Mouse (Mus musculus): ENCODE data around the gene Shank2. TPM values are rescaled to one million over a fixed set of nuclear protein-coding genes. Genes with fewer than 3 reads are reported as not detected.

Gene Shank2
- polyA plus RNA-seq, 1 experiment, result 0.70 TPM

DNA sequence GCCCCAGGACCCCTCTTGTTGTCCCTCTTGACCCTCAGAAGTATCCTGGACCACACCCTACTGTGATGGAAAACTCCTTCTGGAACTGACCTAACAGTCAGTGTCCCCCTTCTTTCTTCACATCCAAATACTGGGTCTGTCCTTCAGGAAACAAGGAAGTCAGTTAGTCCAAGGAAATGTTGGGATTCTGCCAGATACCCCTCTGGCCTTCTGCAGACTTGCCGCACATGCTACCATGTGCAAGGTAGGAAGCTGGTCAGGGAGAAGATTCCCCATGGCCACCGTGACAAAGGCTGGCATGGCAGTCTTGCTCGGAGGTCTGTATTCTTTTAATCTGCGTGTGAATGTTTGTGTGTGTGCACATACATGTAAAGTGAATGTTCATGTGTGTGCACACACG, 337.0 kb downstream of the Shank2 start:
- no peak overlapping the region for H3K4me3 ChIP-seq (ENCODE audit: insufficient read depth, poor library complexity, severe bottlenecking)
- H3K27me3 ChIP-seq (ENCODE audit: control insufficient read depth, insufficient read depth, insufficient read length), result no peaks in the 10 kb centered on the region
- H3K79me2 ChIP-seq (ENCODE audit: control insufficient read depth, insufficient read depth), result no peaks in the 10 kb centered on the region
- TF ChIP-seq MYOG (IDR thresholded peaks at IDR 0.05; ENCODE audit: control insufficient read depth, extremely low read depth, insufficient read length) (no peak), CEBPB (IDR thresholded peaks at IDR 0.05; ENCODE audit: low read depth) (no peak), FOSL1 (IDR thresholded peaks at IDR 0.05; ENCODE audit: insufficient read depth, low read length, poor library complexity, severe bottlenecking) (no peak), USF1 (IDR thresholded peaks at IDR 0.05; ENCODE audit: low read depth) (no peak), CTCF (IDR thresholded peaks at IDR 0.05; ENCODE audit: control insufficient read depth, insufficient read depth, insufficient read length) (no peak), MYOD1 (IDR thresholded peaks at IDR 0.05; ENCODE audit: control insufficient read depth, insufficient read length, low read depth) (no peak), MAX (IDR thresholded peaks at IDR 0.05) (no peak)
- H3ac ChIP-seq (ENCODE audit: control insufficient read depth, insufficient read length, low read depth), result no peak overlapping the region
- H3K36me3 ChIP-seq (ENCODE audit: control insufficient read depth, insufficient read depth), result no peaks in the 10 kb centered on the region
- no peaks in the 10 kb centered on the region for H3K79me3 ChIP-seq (ENCODE audit: low read depth)

DNA sequence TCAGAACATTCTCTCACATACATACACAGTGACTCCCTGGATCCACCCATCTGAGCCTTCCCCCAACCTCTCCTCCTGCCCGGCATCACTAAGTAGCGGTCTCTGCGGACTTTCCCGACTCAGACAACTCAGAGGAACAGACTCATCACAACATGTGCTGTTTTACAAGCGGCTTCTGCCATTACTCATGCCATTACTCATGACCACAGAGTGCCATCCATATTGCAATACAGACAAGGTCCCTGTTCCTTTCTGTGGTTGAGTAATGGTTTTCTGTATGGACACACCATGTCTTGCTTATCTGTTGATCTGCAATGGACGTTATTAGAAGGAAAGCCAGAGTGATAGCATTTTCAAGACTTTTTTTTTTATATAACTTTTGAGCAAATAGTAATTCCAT, 338.6 kb downstream of the Shank2 start:
- peak; percentile 92 for TF ChIP-seq CEBPB (IDR thresholded peaks at IDR 0.05; ENCODE audit: low read depth)
- TF ChIP-seq MYOD1 (IDR thresholded peaks at IDR 0.05; ENCODE audit: control insufficient read depth, insufficient read length, low read depth), result peak; percentile 74
- TF ChIP-seq MYOG (IDR thresholded peaks at IDR 0.05; ENCODE audit: control insufficient read depth, extremely low read depth, insufficient read length), result no peak
- TF ChIP-seq FOSL1 (IDR thresholded peaks at IDR 0.05; ENCODE audit: insufficient read depth, low read length, poor library complexity, severe bottlenecking), result peak; percentile 86
- TF ChIP-seq USF1 (IDR thresholded peaks at IDR 0.05; ENCODE audit: low read depth), result no peak
- TF ChIP-seq MAX (IDR thresholded peaks at IDR 0.05), result peak; percentile 83
- Histone ChIP-seq H3K79me3 (ENCODE audit: low read depth) (no peaks in the 10 kb centered on the region), H3K79me2 (ENCODE audit: control insufficient read depth, insufficient read depth) (no peaks in the 10 kb centered on the region)

DNA sequence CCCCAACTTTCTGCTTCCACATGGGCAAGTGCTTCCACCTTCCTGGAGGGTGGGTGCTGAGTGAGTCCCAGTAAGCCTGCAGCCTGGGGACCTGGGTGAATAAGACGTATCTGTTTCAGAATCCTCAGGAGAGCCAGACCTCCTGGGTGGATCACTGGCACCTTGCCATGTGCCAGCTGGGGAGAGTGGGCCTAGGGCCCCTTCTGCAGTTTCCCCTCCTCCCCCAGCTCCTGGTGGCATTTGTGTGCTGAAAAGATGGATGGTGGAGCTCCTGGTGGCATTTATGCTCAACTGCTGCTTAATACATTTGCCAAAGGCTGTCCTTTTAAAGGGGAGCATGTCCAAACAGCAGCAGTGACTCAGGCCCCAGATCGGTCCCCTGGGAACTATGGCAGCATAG, 364.4 kb downstream of the Shank2 start:
- no peaks in the 10 kb centered on the region for H3K79me3 ChIP-seq (ENCODE audit: low read depth)

More for the DNA sequence above, 338.6 kb downstream of the Shank2 start:
- H3ac ChIP-seq (ENCODE audit: control insufficient read depth, insufficient read length, low read depth), result no peak overlapping the region
- no peaks in the 10 kb centered on the region for H3K36me3 ChIP-seq (ENCODE audit: control insufficient read depth, insufficient read depth)
- H3K4me3 ChIP-seq (ENCODE audit: insufficient read depth, poor library complexity, severe bottlenecking), result no peak overlapping the region
- no peaks in the 10 kb centered on the region for H3K27me3 ChIP-seq (ENCODE audit: control insufficient read depth, insufficient read depth, insufficient read length)

DNA sequence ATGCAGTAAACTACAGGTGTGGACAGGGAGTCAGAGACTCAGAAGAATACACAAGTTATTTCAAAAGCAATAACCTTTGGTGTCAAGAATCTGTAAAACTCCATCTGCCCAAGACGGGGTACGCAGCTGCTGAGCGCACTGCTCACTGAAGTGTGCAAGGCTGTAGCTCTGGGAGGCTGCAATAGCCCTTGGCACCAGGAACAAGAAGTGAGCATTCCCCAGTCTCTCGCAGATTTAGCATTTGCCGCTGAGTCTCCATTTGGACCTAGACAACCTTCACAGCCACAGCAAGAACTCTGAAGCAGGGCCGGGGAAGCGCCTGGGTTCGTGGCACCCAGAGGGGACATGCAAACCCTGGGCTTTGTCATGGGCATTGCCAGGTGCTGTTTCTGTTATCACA, 371.3 kb downstream of the Shank2 start:
- Histone ChIP-seq H3ac (ENCODE audit: control insufficient read depth, insufficient read length, low read depth) (no peak overlapping the region), H3K79me2 (ENCODE audit: control insufficient read depth, insufficient read depth) (no peaks in the 10 kb centered on the region), H3K4me3 (ENCODE audit: insufficient read depth, poor library complexity, severe bottlenecking) (no peak overlapping the region), H3K79me3 (ENCODE audit: low read depth) (no peaks in the 10 kb centered on the region), H3K27me3 (ENCODE audit: control insufficient read depth, insufficient read depth, insufficient read length) (no peaks in the 10 kb centered on the region), H3K36me3 (ENCODE audit: control insufficient read depth, insufficient read depth) (no peaks in the 10 kb centered on the region)
- TF ChIP-seq MYOG (IDR thresholded peaks at IDR 0.05; ENCODE audit: control insufficient read depth, extremely low read depth, insufficient read length) (no peak), MYOD1 (IDR thresholded peaks at IDR 0.05; ENCODE audit: control insufficient read depth, insufficient read length, low read depth) (no peak), CEBPB (IDR thresholded peaks at IDR 0.05; ENCODE audit: low read depth) (no peak), USF1 (IDR thresholded peaks at IDR 0.05; ENCODE audit: low read depth) (no peak), CTCF (IDR thresholded peaks at IDR 0.05; ENCODE audit: control insufficient read depth, insufficient read depth, insufficient read length) (no peak), MAX (IDR thresholded peaks at IDR 0.05) (no peak), FOSL1 (IDR thresholded peaks at IDR 0.05; ENCODE audit: insufficient read depth, low read length, poor library complexity, severe bottlenecking) (no peak)

More for the DNA sequence above, 364.4 kb downstream of the Shank2 start:
- H3K4me3 ChIP-seq (ENCODE audit: insufficient read depth, poor library complexity, severe bottlenecking), result no peak overlapping the region
- TF ChIP-seq CEBPB (IDR thresholded peaks at IDR 0.05; ENCODE audit: low read depth) (no peak), CTCF (IDR thresholded peaks at IDR 0.05; ENCODE audit: control insufficient read depth, insufficient read depth, insufficient read length) (no peak), USF1 (IDR thresholded peaks at IDR 0.05; ENCODE audit: low read depth) (no peak), MYOD1 (IDR thresholded peaks at IDR 0.05; ENCODE audit: control insufficient read depth, insufficient read length, low read depth) (no peak), FOSL1 (IDR thresholded peaks at IDR 0.05; ENCODE audit: insufficient read depth, low read length, poor library complexity, severe bottlenecking) (no peak), MYOG (IDR thresholded peaks at IDR 0.05; ENCODE audit: control insufficient read depth, extremely low read depth, insufficient read length) (no peak), MAX (IDR thresholded peaks at IDR 0.05) (no peak)
- no peak overlapping the region for H3ac ChIP-seq (ENCODE audit: control insufficient read depth, insufficient read length, low read depth)
- no peaks in the 10 kb centered on the region for H3K79me2 ChIP-seq (ENCODE audit: control insufficient read depth, insufficient read depth)
- no peaks in the 10 kb centered on the region for H3K27me3 ChIP-seq (ENCODE audit: control insufficient read depth, insufficient read depth, insufficient read length)
- H3K36me3 ChIP-seq (ENCODE audit: control insufficient read depth, insufficient read depth), result no peaks in the 10 kb centered on the region

DNA sequence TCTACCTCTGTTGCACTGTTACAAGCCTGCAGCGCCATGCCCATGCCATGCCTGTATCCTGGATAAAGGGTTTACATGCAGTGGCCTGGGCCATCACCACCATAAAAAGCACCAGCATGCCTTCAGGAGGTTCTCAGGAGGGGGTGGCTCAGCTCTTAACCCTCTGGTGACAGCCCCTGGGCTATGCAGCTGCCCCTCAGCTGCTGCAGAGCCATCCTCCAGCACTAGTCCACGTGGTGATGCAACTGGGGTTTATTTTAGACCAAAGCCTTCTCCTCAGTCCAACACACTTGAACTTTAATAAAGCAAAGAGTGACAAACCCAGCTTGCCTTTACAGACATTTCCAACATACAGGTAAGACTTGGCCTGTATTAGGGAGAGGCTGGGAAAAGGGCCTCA, 373.8 kb downstream of the Shank2 start:
- TF ChIP-seq MAX (IDR thresholded peaks at IDR 0.05), result no peak
- no peak for TF ChIP-seq MYOD1 (IDR thresholded peaks at IDR 0.05; ENCODE audit: control insufficient read depth, insufficient read length, low read depth)
- no peak for TF ChIP-seq CEBPB (IDR thresholded peaks at IDR 0.05; ENCODE audit: low read depth)
- no peaks in the 10 kb centered on the region for H3K36me3 ChIP-seq (ENCODE audit: control insufficient read depth, insufficient read depth)
- H3K4me3 ChIP-seq (ENCODE audit: insufficient read depth, poor library complexity, severe bottlenecking), result no peak overlapping the region
- no peaks in the 10 kb centered on the region for H3K27me3 ChIP-seq (ENCODE audit: control insufficient read depth, insufficient read depth, insufficient read length)
- no peaks in the 10 kb centered on the region for H3K79me2 ChIP-seq (ENCODE audit: control insufficient read depth, insufficient read depth)
- no peaks in the 10 kb centered on the region for H3K79me3 ChIP-seq (ENCODE audit: low read depth)
- H3ac ChIP-seq (ENCODE audit: control insufficient read depth, insufficient read length, low read depth), result no peak overlapping the region

DNA sequence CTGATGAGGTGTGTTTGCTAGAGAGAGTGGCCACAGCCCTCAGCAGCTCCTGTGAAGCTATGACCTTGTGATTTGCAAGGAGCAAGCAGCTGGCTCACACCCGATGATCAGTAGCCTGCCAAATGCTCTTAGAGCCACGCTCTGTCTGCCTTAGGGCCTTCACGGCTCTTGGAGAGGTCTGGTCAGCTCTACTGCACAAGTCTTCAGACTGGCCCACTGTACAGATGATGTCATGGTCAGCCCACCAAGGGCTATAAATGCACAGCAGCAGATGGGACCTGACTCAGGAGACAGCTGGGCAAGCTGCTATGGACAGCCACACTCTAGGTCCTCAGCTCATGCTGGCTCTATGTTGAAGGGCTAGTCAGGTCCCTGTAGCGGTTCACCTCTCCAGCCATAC, 376.5 kb downstream of the Shank2 start:
- TF ChIP-seq CTCF (IDR thresholded peaks at IDR 0.05; ENCODE audit: control insufficient read depth, insufficient read depth, insufficient read length) (no peak), CEBPB (IDR thresholded peaks at IDR 0.05; ENCODE audit: low read depth) (no peak), USF1 (IDR thresholded peaks at IDR 0.05; ENCODE audit: low read depth) (no peak), MYOG (IDR thresholded peaks at IDR 0.05; ENCODE audit: control insufficient read depth, extremely low read depth, insufficient read length) (no peak), MYOD1 (IDR thresholded peaks at IDR 0.05; ENCODE audit: control insufficient read depth, insufficient read length, low read depth) (no peak), FOSL1 (IDR thresholded peaks at IDR 0.05; ENCODE audit: insufficient read depth, low read length, poor library complexity, severe bottlenecking) (no peak), MAX (IDR thresholded peaks at IDR 0.05) (no peak)
- H3ac ChIP-seq (ENCODE audit: control insufficient read depth, insufficient read length, low read depth), result no peak overlapping the region
- no peaks in the 10 kb centered on the region for H3K36me3 ChIP-seq (ENCODE audit: control insufficient read depth, insufficient read depth)
- no peak overlapping the region for H3K4me3 ChIP-seq (ENCODE audit: insufficient read depth, poor library complexity, severe bottlenecking)
- no peaks in the 10 kb centered on the region for H3K27me3 ChIP-seq (ENCODE audit: control insufficient read depth, insufficient read depth, insufficient read length)
- H3K79me2 ChIP-seq (ENCODE audit: control insufficient read depth, insufficient read depth), result no peaks in the 10 kb centered on the region
- H3K79me3 ChIP-seq (ENCODE audit: low read depth), result no peaks in the 10 kb centered on the region
